Mouse (Mus musculus) myocyte (in vitro differentiated cells): ENCODE data around the gene St3gal4. TPM values are rescaled to one million over a fixed set of nuclear protein-coding genes. Genes with fewer than 3 reads are reported as not detected.

Experiments
- H3K27me3 ChIP-seq: one replicate; pipeline ENCODE4 v1.6.1; 2011; ENCODE audit not compliant: control insufficient read depth, insufficient read depth, insufficient read length
- H3K36me3 ChIP-seq: one replicate; pipeline ENCODE4 v1.6.1; 2011; ENCODE audit not compliant: control insufficient read depth, insufficient read depth
- H3K4me2 ChIP-seq: one replicate; pipeline ENCODE4 v1.6.1; 2011; ENCODE audit warnings: low read depth, control low read depth
- H3K4me3 ChIP-seq: one replicate; pipeline ENCODE4 v1.5.1; 2011; ENCODE audit warnings: mild to moderate bottlenecking, control low read depth, moderate library complexity
- H3K79me2 ChIP-seq: one replicate; pipeline ENCODE4 v1.6.1; 2011; ENCODE audit not compliant: control insufficient read depth, insufficient read depth
- H3ac ChIP-seq: one replicate; pipeline ENCODE4 v1.6.1; 2011; ENCODE audit not compliant: control insufficient read depth, insufficient read length
- CEBPB ChIP-seq: IDR thresholded peaks from 2 replicates; pipeline ENCODE4 v1.6.1; 2011; ENCODE audit warnings: mild to moderate bottlenecking, moderate library complexity; ENCODE audit not compliant: poor library complexity, insufficient read depth, severe bottlenecking
- E2F4 ChIP-seq: IDR thresholded peaks from one replicate; pipeline ENCODE4 v1.6.1; 2011; ENCODE audit warnings: mild to moderate bottlenecking, control low read depth, moderate library complexity; ENCODE audit not compliant: insufficient read depth
- MAX ChIP-seq: IDR thresholded peaks from one replicate; pipeline ENCODE4 v1.6.1; 2011; ENCODE audit warnings: low read depth, mild to moderate bottlenecking, control low read depth
- MYOD1 ChIP-seq, 3 experiments: IDR thresholded peaks; one replicate each; pipeline ENCODE4 v1.6.1; 2011; ENCODE audit warnings: control low read depth in 2 of 3, low read depth in 2 of 3, mild to moderate bottlenecking in 2 of 3, moderate library complexity in 1 of 3; ENCODE audit not compliant: insufficient read length in 2 of 3, control insufficient read depth in 1 of 3
- MYOG ChIP-seq, 3 experiments: IDR thresholded peaks; one replicate each; pipeline ENCODE4 v1.6.1; 2011; ENCODE audit warnings: control low read depth in 2 of 3, low read depth in 2 of 3, mild to moderate bottlenecking in 2 of 3; ENCODE audit not compliant: insufficient read length in 2 of 3, control insufficient read depth in 1 of 3, insufficient read depth in 1 of 3
- POLR2A ChIP-seq: IDR thresholded peaks from one replicate; pipeline ENCODE4 v1.6.1; 2011; ENCODE audit warnings: low read depth, mild to moderate bottlenecking, control low read depth, moderate library complexity; ENCODE audit not compliant: insufficient read length
- POLR2AphosphoS2 ChIP-seq: IDR thresholded peaks from one replicate; pipeline ENCODE4 v1.6.1; 2011; ENCODE audit warnings: low read depth, control low read depth; ENCODE audit not compliant: insufficient read length
- REST ChIP-seq: IDR thresholded peaks from one replicate; pipeline ENCODE4 v1.6.1; 2011; ENCODE audit warnings: mild to moderate bottlenecking, control low read depth, moderate library complexity; ENCODE audit not compliant: insufficient read depth, insufficient read length
- SRF ChIP-seq: IDR thresholded peaks from one replicate; pipeline ENCODE4 v1.6.1; 2011; ENCODE audit warnings: low read depth; ENCODE audit not compliant: control insufficient read depth, insufficient read length
- TCF12 ChIP-seq: IDR thresholded peaks from one replicate; pipeline ENCODE4 v1.6.1; 2011; ENCODE audit warnings: mild to moderate bottlenecking, control low read depth; ENCODE audit not compliant: poor library complexity, insufficient read depth, severe bottlenecking
- TCF3 ChIP-seq: IDR thresholded peaks from one replicate; pipeline ENCODE4 v1.6.1; 2011; ENCODE audit warnings: low read depth, control low read depth; ENCODE audit not compliant: insufficient read length
- USF1 ChIP-seq: IDR thresholded peaks from one replicate; pipeline ENCODE4 v1.6.1; 2011; ENCODE audit warnings: low read depth, mild to moderate bottlenecking, control low read depth, moderate library complexity
- polyA plus RNA-seq: library from polyadenylated mRNA; unstranded; fragments of >200 nt; fragmentation: generic; extraction: Trizol; gene quantifications from one replicate; pipeline ENCODE4 v1.2.1, GENCODE M21; 2012; ENCODE audit warnings: missing spikeins

St3gal4 gene
- polyA plus RNA-seq, 1 experiment, result 24.0 TPM

GRCm38 (mm10) chr9:35052671-35053070 is 66.4 kb downstream of the St3gal4 start:
- H3K79me2 ChIP-seq, result peaks cover 7% of the 10 kb centered on the region
- TF ChIP-seq E2F4 (no peak), MYOG (IDR thresholded peaks at IDR 0.05; ENCODE audit: control insufficient read depth in 1 of 3, insufficient read depth in 1 of 3, insufficient read length in 2 of 3, low read depth in 2 of 3) (no peak), TCF3 (no peak), MYOD1 (IDR thresholded peaks at IDR 0.05; ENCODE audit: control insufficient read depth in 1 of 3, insufficient read length in 2 of 3, low read depth in 2 of 3) (no peak), USF1 (no peak), MAX (no peak), REST (no peak), POLR2AphosphoS2 (no peak), SRF (no peak), POLR2A (no peak), CEBPB (no peak), TCF12 (no peak)
- H3K4me3 ChIP-seq, result no peak overlapping the region

GRCm38 (mm10) chr9:35051666-35052065 is 67.4 kb downstream of the St3gal4 start:
- peaks cover 19% of the 10 kb centered on the region for H3K36me3 ChIP-seq
- H3ac ChIP-seq, result no peak overlapping the region
- peaks cover 5% of the 10 kb centered on the region for H3K79me2 ChIP-seq
- no peaks in the 10 kb centered on the region for H3K27me3 ChIP-seq
- no peak overlapping the region for H3K4me3 ChIP-seq
- H3K4me2 ChIP-seq, result no peak overlapping the region
- TF ChIP-seq POLR2AphosphoS2, result no peak
- no peak for TF ChIP-seq SRF
- no peak for TF ChIP-seq USF1
- TF ChIP-seq POLR2A, result no peak
- TF ChIP-seq E2F4, result no peak
- TF ChIP-seq CEBPB, result no peak
- no peak for TF ChIP-seq REST
- no peak for TF ChIP-seq MAX
- TF ChIP-seq MYOG (IDR thresholded peaks at IDR 0.05; ENCODE audit: control insufficient read depth in 1 of 3, insufficient read depth in 1 of 3, insufficient read length in 2 of 3, low read depth in 2 of 3), result no peak
- TF ChIP-seq MYOD1 (IDR thresholded peaks at IDR 0.05; ENCODE audit: control insufficient read depth in 1 of 3, insufficient read length in 2 of 3, low read depth in 2 of 3), result no peak
- no peak for TF ChIP-seq TCF3

More at GRCm38 (mm10) chr9:35052671-35053070, 66.4 kb downstream of the St3gal4 start:
- Histone ChIP-seq H3ac (no peak overlapping the region), H3K4me2 (no peak overlapping the region), H3K36me3 (peaks cover 19% of the 10 kb centered on the region), H3K27me3 (no peaks in the 10 kb centered on the region)

GRCm38 (mm10) chr9:35050701-35051454 is 68.2 kb downstream of the St3gal4 start:
- Histone ChIP-seq H3ac (no peak overlapping the region), H3K36me3 (peaks cover 19% of the 10 kb centered on the region), H3K79me2 (no peaks in the 10 kb centered on the region), H3K4me2 (no peak overlapping the region), H3K4me3 (no peak overlapping the region), H3K27me3 (no peaks in the 10 kb centered on the region)
- TF ChIP-seq MAX (no peak), USF1 (no peak), POLR2A (no peak)

GRCm38 (mm10) chr9:35049891-35050527 is 69.1 kb downstream of the St3gal4 start:
- Histone ChIP-seq H3K27me3 (no peaks in the 10 kb centered on the region), H3K79me2 (no peaks in the 10 kb centered on the region), H3K4me2 (no peak overlapping the region), H3K36me3 (peaks cover 19% of the 10 kb centered on the region), H3K4me3 (no peak overlapping the region), H3ac (no peak overlapping the region)
- TF ChIP-seq REST, result no peak
- TF ChIP-seq POLR2AphosphoS2, result no peak
- no peak for TF ChIP-seq CEBPB
- TF ChIP-seq USF1, result no peak
- TF ChIP-seq TCF12, result no peak
- no peak for TF ChIP-seq SRF
- TF ChIP-seq MYOG (IDR thresholded peaks at IDR 0.05; ENCODE audit: control insufficient read depth in 1 of 3, insufficient read depth in 1 of 3, insufficient read length in 2 of 3, low read depth in 2 of 3), result no peak
- no peak for TF ChIP-seq MAX
- no peak for TF ChIP-seq TCF3
- no peak for TF ChIP-seq POLR2A
- TF ChIP-seq E2F4, result no peak
- no peak for TF ChIP-seq MYOD1 (IDR thresholded peaks at IDR 0.05; ENCODE audit: control insufficient read depth in 1 of 3, insufficient read length in 2 of 3, low read depth in 2 of 3)

GRCm38 (mm10) chr9:35048449-35048848 is 70.6 kb downstream of the St3gal4 start:
- H3ac ChIP-seq, result no peak overlapping the region
- peaks cover 10% of the 10 kb centered on the region for H3K36me3 ChIP-seq
- H3K79me2 ChIP-seq, result no peaks in the 10 kb centered on the region
- H3K27me3 ChIP-seq, result no peaks in the 10 kb centered on the region
- no peak for TF ChIP-seq POLR2A
- no peak for TF ChIP-seq TCF12
- TF ChIP-seq MYOD1 (IDR thresholded peaks at IDR 0.05; ENCODE audit: control insufficient read depth in 1 of 3, insufficient read length in 2 of 3, low read depth in 2 of 3), result no peak
- TF ChIP-seq REST, result no peak
- TF ChIP-seq CEBPB, result no peak
- no peak for TF ChIP-seq SRF
- TF ChIP-seq TCF3, result no peak
- TF ChIP-seq E2F4, result no peak
- TF ChIP-seq MAX, result no peak
- TF ChIP-seq POLR2AphosphoS2, result no peak
- no peak for TF ChIP-seq MYOG (IDR thresholded peaks at IDR 0.05; ENCODE audit: control insufficient read depth in 1 of 3, insufficient read depth in 1 of 3, insufficient read length in 2 of 3, low read depth in 2 of 3)
- no peak for TF ChIP-seq USF1
- H3K4me3 ChIP-seq, result no peak overlapping the region
- no peak overlapping the region for H3K4me2 ChIP-seq
